Mouse (Mus musculus): ENCODE data around the gene Mettl9. TPM values are rescaled to one million over a fixed set of nuclear protein-coding genes. Genes with fewer than 3 reads are reported as not detected.

Gene Mettl9
- total RNA-seq (2023): 105 TPM

GRCm38 (mm10) chr7:121033856-121034652 lies at the start of gene Mettl9:
Gene Mettl9 (plus strand): TSS chr7:121034445.

DNA sequence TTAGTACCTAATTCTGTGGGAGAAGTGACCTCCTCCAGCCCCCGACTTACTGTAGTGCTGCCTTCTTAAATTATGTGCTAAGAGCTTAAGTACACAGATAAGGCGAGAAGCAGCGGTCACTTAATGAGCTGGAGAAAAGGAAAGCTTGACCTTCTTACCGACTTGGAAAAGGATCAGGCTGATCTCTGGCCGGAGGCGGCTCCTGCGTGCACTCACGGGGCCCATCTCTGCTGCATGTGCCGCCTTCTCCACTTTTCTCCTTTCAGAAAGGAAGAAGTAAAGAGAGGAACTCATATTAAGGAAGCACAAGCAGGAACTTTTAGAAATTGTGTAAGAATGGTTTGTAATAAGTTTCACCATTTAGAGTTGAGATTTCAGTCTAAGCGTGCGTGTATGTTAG lies 40.0 kb downstream of the Mettl9 start, which contains the start of gene Igsf6:
Gene Igsf6 (minus strand): TSS at position 292 of the 400 bp plus-strand sequence.

DNA sequence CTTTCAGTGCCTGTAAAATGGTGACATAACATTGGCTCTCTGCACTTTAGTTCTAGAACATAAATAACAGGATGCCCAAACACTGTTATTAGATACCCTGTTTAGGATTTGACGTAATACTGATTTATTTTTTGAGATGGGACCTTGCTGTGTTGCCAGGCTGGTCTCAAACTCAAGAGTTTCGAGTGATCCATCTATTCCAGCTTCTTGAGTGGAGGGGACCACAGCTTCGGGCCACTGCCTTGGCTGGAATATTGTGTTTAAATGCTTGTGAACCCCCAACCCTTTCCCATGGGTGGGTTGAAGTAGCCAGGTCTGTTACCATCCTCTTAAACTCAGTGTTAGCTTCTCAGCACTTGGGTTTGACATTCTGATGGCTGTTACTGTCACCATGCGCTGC lies 47.1 kb downstream of the Mettl9 start, which contains the start of gene Otoa:
Gene Otoa (plus strand): TSS at position 301 of the 400 bp plus-strand sequence.

Other genes starting within 250 kb of the Mettl9 start
- not detected for gene Gm5737, start 222.1 kb upstream of the Mettl9 start, total RNA-seq (2023)
- gene Eef2k, start 191.6 kb upstream of the Mettl9 start, total RNA-seq (2023): 10.1 TPM
- 37.6 TPM for gene Polr3e, start 116.7 kb upstream of the Mettl9 start, total RNA-seq (2023)
- gene Cdr2, start 52.1 kb upstream of the Mettl9 start, total RNA-seq (2023): 31.1 TPM
- gene Mfsd13b, start 51.9 kb upstream of the Mettl9 start, total RNA-seq (2023): not detected
- gene Igsf6, start 40.1 kb downstream of the Mettl9 start, total RNA-seq (2023): 2.9 TPM
- 3.1 TPM for gene Otoa, start 47.2 kb downstream of the Mettl9 start, total RNA-seq (2023)

Measured in CD4-positive naive resting alpha-beta T cell, adult 57 days (primary cell).